Mouse (Mus musculus) limb, embryonic 10.5 days (tissue): Measurements from ENCODE around the gene Trim65. TPM values are rescaled to one million over a fixed set of nuclear protein-coding genes. Genes with fewer than 3 reads are reported as not detected.
"Not testable (repeated sequence)": the region's sequence is repeated elsewhere in the genome, so short reads cannot be mapped to it uniquely, and the experiment has no call there.

Experiments used
- DNase-seq: peaks from one replicate; pipeline ENCODE4 v3.0.0-alpha.2; 2017; ENCODE audit warnings: low spot score
- H3K27ac ChIP-seq: fragments of 300-500 bp; sonication (generic); 2 replicates; pipeline ENCODE4 v1.5.1; 2016; ENCODE audit warnings: mild to moderate bottlenecking
- H3K27me3 ChIP-seq: fragments of 300-500 bp; sonication (generic); 2 replicates; pipeline ENCODE4 v1.6.1; 2016; ENCODE audit warnings: low read depth, mild to moderate bottlenecking; ENCODE audit not compliant: poor library complexity, severe bottlenecking
- H3K36me3 ChIP-seq: fragments of 300-500 bp; sonication (generic); 2 replicates; pipeline ENCODE4 v1.6.1; 2016; ENCODE audit warnings: mild to moderate bottlenecking, moderate library complexity
- H3K4me1 ChIP-seq: fragments of 300-500 bp; sonication (generic); 2 replicates; pipeline ENCODE4 v1.6.1; 2016
- H3K4me3 ChIP-seq: fragments of 300-500 bp; sonication (generic); 2 replicates; pipeline ENCODE4 v1.5.1; 2016; ENCODE audit warnings: mild to moderate bottlenecking, moderate library complexity
- H3K9me3 ChIP-seq: fragments of 300-500 bp; sonication (generic); replicated peaks from 2 replicates; pipeline ENCODE4 v1.6.1; 2016; ENCODE audit warnings: mild to moderate bottlenecking
- WGBS: fragments of 180-500 bp; shearing (Covaris S2); methylation state at CpG from one replicate; pipeline ENCODE4 v1.1.7; 2016; 5-methylcytosine and 5-hydroxymethylcytosine counted together
- polyA plus RNA-seq: library from polyadenylated mRNA; unstranded; fragments of >200 nt; fragmentation: Nextera tagmentation; extraction: Ambion mirVana; gene quantifications from 2 replicates; pipeline ENCODE4 v1.2.1, GENCODE M21; 2016

Trim65 gene
- polyA plus RNA-seq, 1 experiment from 2014 or later = 2.1 TPM

DNA sequence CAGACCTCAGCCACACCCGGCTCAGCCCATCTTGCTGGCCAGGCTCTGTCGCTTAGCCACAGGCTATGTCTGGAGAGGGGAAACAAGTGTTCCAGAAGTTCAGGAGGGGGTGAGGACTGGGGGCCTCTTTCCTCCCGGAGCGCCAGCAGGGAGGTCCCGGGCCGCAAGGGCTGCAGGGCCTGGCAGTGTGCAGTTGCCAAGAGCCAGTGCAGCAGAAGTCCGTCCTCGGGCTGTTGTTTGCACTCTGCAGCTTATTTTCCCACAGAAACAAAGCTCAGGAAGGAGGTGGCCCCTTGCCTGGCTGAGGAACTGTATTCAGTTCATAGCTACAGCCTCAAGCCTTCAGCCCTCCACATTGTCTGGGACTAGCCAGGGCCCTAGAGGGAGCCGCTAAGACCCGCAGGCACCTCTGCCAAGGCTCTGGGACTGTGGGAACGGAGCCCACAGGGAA lies 29.0 kb downstream of the Trim65 start:
- peaks cover 50% of the 10 kb centered on the region for H3K4me1 ChIP-seq
- H3K4me3 ChIP-seq = 0 out of 2 replicates have a peak overlapping the region, but pooled peaks have one; percentile 3

DNA sequence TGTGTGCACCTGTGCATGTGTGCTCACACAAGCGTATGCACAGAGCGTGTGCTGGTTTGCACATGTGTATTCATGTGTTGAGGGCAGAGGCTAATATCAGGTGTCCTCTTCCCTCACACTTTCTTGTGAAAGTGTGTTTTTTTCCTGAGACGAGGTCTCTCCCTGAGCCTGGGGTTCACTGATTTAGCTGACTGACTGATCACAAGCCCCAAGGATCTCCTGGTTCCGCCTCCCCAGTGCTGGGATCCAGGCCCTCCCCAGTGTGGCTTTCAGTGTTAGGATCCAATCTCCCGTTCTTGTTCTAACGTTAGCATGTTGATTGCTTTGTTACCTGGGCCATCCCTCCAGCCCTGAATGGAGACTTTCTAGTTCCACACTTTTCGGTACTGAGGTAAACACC lies 30.1 kb downstream of the Trim65 start:
- peaks cover 39% of the 10 kb centered on the region for H3K4me1 ChIP-seq
- peak overlapping the region; percentile 80; the same call in 1 of the 2 replicates for H3K27ac ChIP-seq
- 86% methylated on average over 7 of the region's 7 CpGs for WGBS
- H3K4me3 ChIP-seq = no peak overlapping the region
- H3K36me3 ChIP-seq = no peaks in the 10 kb centered on the region
- no peak for DNase-seq
- H3K27me3 ChIP-seq = peaks cover 11% of the 10 kb centered on the region
- no peaks in the 10 kb centered on the region for H3K9me3 ChIP-seq

More for the DNA sequence above, 29.0 kb downstream of the Trim65 start:
- no peaks in the 10 kb centered on the region for H3K9me3 ChIP-seq
- H3K36me3 ChIP-seq = no peaks in the 10 kb centered on the region
- WGBS = 63% methylated on average over 11 of the region's 11 CpGs
- H3K27ac ChIP-seq = peak overlapping the region; percentile 80
- peaks cover 22% of the 10 kb centered on the region for H3K27me3 ChIP-seq
- no peak for DNase-seq

DNA sequence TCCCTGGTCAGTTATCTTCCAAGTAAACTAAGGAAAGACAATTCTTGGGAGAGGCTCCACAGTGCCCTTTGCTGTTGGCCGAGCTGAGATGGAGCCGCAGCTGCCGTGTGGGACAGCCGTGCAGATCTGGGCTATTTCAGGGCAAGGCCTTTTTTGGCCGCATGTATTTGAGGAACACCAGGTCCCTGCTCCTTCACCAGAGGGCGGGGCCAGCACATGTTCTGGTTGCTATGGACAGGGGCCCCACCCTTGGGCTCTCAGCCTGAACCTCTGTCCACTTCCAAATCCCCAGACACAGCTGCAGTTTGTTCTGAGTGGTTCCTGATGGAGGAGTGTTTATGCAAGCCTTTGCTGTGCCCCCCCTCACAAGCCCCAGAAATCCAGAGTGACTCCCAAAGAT lies 30.5 kb downstream of the Trim65 start:
- Histone ChIP-seq H3K4me1 (peaks cover 38% of the 10 kb centered on the region), H3K27ac (peak overlapping the region; percentile 11; the same call in 1 of the 2 replicates), H3K9me3 (no peaks in the 10 kb centered on the region), H3K4me3 (no peak overlapping the region), H3K27me3 (peaks cover 6% of the 10 kb centered on the region), H3K36me3 (no peaks in the 10 kb centered on the region)
- WGBS = 78% methylated on average over 6 of the region's 6 CpGs
- DNase-seq = no peak

DNA sequence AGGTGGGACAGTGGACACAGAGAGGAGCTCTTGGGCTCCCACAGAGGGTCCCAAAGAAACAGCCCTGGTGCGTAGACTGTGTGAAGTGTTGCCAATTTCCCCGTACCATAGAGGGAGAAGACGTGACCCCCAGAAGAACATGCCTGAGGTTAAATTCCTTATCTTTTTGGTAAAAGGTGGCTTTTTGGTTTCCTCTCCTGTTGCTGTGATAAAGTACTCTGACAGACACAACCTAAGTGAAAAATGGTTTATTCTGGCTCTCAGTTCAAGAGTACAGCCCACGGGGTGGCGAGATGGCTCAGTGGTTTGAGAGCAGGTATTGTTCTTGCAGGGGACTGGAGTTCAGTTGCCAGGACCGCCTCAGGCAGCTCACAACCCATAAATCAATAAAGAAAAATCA lies 31.5 kb downstream of the Trim65 start:
- WGBS = 96% methylated on average over 6 of the region's 6 CpGs
- H3K4me1 ChIP-seq = peaks cover 35% of the 10 kb centered on the region

DNA sequence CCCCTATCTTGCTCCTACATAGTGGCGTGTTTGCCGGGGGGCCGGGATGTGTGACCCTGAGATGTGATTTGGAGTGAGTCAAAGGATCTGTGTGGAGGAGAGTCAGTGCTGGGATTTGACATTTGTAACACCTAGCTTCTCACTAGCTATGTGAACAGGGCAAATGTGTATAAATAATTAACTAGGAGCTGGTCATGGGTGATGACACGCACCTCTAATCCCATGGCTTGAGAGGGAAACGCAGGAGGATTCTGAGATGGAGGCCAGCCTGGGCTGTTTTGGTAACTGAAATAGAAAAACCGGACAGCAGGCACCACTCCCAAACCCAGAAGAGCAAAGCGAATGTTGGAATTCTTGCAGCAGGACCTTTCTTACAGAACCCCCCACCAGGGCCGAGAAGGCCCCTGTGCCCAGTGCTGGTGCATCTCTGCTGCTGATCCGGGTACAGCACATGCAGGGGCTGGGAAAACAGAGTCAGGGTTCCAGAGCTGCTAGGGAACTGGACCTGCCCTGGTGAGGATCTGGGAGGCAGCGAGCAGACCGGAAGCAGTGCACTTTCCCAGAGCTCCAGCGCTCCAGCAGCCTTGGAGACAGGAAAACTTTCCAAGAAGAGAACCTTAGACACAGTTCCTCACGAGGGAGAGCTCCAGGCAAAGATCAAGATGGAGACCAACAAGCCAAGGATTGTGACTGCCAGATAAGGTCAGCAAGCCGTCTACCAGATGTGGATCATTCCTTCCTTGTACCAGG lies 32.0 kb downstream of the Trim65 start:
- WGBS = 79% methylated on average over 14 of the region's 14 CpGs
- H3K9me3 ChIP-seq = no peaks in the 10 kb centered on the region
- H3K4me3 ChIP-seq = no peak overlapping the region
- no peaks in the 10 kb centered on the region for H3K27me3 ChIP-seq
- DNase-seq = no peak
- no peaks in the 10 kb centered on the region for H3K36me3 ChIP-seq
- peak overlapping the region; percentile 5 for H3K27ac ChIP-seq
- peaks cover 29% of the 10 kb centered on the region for H3K4me1 ChIP-seq

More for the DNA sequence above, 31.5 kb downstream of the Trim65 start:
- Histone ChIP-seq H3K36me3 (no peaks in the 10 kb centered on the region), H3K27me3 (no peaks in the 10 kb centered on the region; the same call in 1 of the 2 replicates), H3K9me3 (no peaks in the 10 kb centered on the region), H3K4me3 (no peak overlapping the region), H3K27ac (peak overlapping the region; percentile 5; the same call in 1 of the 2 replicates)
- DNase-seq = no peak

DNA sequence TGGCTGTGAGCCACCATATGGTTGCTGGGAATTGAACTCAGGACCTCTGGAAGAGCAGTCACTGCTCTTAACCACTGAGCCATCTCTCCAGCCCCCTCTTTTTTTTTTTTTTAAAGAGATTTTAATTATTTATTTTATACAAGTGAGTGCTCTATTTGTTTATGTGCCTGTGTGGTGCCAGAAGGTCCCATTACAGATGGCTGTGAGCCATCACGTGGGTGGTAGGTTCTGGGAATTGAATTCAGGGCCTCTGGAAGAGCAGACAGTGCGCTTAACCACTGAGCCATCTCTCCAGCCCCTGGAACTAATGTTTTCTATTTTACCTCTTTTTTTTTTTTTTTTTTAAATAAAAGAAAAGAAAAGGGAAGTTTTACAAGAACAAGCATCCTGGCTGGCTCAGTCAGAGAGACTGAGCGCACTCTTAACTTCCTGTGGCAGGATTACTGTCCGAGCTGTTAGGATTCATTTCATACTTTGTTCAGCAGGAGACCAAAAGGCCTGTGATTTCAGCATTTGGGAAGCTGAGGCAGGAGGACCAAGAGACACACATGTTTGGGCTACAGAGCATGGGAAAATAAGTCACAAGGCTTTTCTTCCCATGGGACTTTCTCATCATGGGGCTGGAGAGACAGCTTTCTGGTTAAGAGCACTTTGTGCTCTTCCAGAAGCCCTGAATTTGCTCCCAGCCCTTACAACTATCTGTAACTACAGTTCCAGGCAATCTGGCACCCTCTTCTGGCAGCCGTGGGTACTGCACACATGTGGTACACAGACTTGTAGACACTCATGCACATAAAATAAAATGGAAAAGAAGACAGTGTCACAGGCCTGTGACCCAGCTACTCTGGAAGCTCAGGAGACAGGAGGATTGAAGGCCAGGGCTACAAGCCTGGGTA lies 34.5 kb downstream of the Trim65 start:
- Histone ChIP-seq H3K27me3 (no peaks in the 10 kb centered on the region), H3K9me3 (no peaks in the 10 kb centered on the region), H3K36me3 (no peaks in the 10 kb centered on the region), H3K4me3 (no peak overlapping the region), H3K27ac (no peak overlapping the region), H3K4me1 (peaks cover 11% of the 10 kb centered on the region)
- DNase-seq = no peak
- WGBS = 94% methylated on average over 5 of the region's 5 CpGs

DNA sequence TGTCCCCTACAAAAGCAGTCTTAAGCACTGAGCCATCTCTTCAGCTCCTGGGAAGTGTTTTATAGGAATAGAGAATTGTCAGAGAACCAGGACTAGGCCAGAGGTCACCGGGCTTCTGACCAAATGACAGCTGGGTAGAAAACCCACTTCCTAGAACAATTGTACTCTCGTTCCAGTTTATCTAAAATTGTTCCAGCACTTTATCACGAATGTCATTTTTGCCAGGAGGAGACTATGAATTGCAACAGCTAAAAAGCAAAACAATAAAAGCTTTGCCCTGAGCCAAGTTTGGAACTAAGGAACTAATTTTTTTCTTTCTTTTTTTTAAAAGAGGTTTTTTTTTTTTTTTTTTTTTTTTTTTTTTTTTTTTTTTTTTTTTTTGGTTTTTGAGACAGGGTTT lies 35.4 kb downstream of the Trim65 start:
- Histone ChIP-seq H3K27me3 (no peaks in the 10 kb centered on the region), H3K9me3 (no peaks in the 10 kb centered on the region), H3K4me1 (peaks cover 9% of the 10 kb centered on the region; the same call in 1 of the 2 replicates), H3K27ac (no peak overlapping the region), H3K4me3 (no peak overlapping the region), H3K36me3 (no peaks in the 10 kb centered on the region)
- 91% methylated on average over 3 of the region's 3 CpGs for WGBS
- no peak for DNase-seq

DNA sequence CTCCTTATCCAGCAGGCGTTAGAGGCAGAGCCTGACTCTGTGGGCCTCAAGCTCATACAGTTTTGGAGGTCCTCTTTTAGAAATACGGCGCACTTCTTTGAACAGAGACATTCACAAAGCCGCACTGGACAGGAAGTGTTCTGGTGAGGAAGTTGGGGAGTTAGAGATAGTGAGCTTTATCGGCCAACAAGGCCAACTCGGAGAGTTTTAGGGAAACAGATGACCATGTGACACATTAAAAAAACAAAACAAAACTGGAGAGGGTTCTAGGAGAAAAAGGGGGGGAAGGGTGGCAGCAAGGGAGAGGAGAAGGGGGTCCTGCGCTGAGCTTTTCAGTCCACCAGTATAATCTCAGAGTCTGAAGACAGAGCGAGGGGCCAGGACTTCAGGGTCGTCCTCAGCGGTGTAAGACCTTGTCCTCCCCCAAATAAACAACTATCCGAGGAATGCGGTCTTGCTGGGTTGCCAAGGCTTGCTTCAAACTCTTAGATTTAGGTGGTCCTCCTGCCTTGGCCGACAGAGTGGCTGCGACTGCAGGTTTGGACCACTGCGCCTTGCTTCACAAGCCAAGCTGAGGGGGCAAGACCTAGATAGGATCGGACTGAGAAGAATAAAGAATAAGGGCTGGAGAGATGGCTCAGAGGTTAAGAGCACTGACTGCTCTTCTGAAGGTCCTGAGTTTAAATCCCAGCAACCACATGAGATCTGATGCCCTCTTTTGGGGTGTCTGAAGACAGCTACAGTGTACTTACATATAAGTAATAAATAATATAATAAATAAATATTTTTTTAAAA lies 37.0 kb downstream of the Trim65 start:
- Histone ChIP-seq H3K27ac (0 out of 2 replicates have a peak overlapping the region, but pooled peaks have one; percentile 50), H3K4me1 (peaks cover 5% of the 10 kb centered on the region; the same call in 1 of the 2 replicates), H3K9me3 (no peaks in the 10 kb centered on the region), H3K27me3 (no peaks in the 10 kb centered on the region), H3K36me3 (no peaks in the 10 kb centered on the region), H3K4me3 (no peak overlapping the region)
- DNase-seq = no peak
- 66% methylated on average over 16 of the region's 16 CpGs for WGBS

DNA sequence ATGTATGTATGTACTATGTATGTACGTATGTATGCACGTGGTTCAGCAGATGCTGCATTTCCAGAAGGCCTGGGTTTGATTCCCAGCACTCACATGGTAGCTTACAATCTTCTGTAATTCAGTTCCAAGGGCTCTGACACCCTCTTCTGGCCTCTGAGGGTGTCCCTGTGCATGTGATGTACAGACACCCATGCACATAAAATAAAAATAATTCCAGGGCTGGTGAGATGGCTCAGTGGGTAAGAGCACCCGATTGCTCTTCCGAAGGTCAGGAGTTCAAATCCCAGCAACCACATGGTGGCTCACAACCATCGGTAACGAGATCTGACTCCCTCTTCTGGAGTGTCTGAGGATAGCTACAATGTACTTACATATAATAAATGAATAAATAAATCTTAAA lies 38.0 kb downstream of the Trim65 start:
- WGBS = 89% methylated on average over 6 of the region's 6 CpGs
- not testable (repeated sequence) for H3K36me3 ChIP-seq, H3K27ac ChIP-seq, DNase-seq, H3K4me3 ChIP-seq, H3K27me3 ChIP-seq, H3K4me1 ChIP-seq, H3K9me3 ChIP-seq

DNA sequence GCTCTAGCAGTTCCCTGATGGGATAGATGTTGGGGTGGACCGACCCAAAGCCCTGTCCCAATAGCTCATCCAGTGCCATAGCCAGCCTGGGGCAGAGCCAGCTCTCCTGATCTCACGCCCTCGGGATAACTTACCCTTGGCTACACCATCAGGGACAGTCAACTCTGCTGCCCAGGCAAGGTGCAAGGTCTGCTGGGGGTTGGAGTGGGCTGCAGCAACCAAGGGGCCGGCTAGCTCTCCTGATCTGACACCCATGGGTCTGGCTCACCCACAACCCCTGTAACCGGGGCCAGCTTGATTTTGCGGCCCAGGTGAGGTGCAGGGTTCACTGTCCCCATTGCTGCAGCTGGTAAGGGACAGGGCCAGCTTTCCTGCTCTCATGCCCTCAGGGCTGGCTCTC lies 39.3 kb downstream of the Trim65 start:
- H3K36me3 ChIP-seq = no peaks in the 10 kb centered on the region
- DNase-seq = no peak
- H3K4me3 ChIP-seq = no peak overlapping the region
- H3K27ac ChIP-seq = no peak overlapping the region
- H3K27me3 ChIP-seq = no peaks in the 10 kb centered on the region
- H3K4me1 ChIP-seq = peaks cover 13% of the 10 kb centered on the region
- WGBS = 87% methylated on average over 6 of the region's 6 CpGs
- no peaks in the 10 kb centered on the region for H3K9me3 ChIP-seq

DNA sequence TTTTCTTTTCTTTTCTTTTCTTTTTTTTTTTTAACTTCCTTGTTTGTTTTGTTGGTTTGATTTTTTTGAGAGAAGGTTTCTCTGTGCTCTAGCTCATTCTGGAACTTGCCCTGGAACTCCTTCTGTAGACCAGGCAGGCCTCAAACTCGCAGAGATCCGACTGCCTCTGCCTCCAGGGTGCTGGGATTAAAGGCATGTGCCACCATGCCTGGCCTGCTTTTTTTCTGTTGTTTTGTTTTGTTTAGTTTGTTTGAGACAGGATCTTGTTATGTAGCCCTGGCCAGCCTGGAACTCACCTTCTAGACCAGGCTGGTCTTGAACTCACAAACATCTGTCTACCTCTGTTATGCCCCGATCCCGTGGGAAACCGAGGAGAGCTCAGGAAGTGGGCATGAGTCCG lies 41.4 kb downstream of the Trim65 start:
- Histone ChIP-seq H3K4me3 (no peak overlapping the region), H3K9me3 (no peaks in the 10 kb centered on the region)
- 94% methylated on average over 6 of the region's 6 CpGs for WGBS

DNA sequence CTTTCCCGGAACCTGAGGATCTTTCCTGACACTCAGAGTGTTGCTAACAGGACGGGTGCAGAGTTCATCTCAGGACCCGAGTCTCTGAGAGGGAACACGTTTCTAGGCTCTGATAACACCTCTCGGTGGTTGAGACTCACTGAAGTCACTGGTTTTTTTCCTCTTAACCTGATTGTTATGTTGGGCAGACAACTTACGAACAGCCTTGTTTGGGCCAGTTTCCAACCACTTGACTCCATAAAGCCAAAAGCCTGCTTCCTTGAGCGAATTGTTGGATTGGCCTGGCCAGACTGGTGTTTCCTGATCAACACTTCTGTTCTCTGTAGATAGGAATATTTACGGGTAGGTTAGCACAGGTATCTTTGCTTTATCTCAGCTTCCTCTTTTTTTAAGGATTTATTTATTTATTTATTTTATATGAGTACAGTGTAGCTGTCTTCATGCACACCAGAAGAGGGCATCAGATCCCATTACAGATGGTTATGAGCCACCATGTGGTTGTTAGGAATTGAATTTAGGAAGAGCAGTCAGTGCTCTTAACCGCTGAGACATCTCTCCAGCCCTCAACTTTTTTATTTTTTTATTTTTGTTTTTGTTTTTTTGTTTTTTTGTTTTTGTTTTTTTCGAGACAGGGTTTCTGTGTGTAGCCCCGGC lies 42.1 kb downstream of the Trim65 start:
- Histone ChIP-seq H3K36me3 (peaks cover 9% of the 10 kb centered on the region), H3K27me3 (no peaks in the 10 kb centered on the region), H3K9me3 (no peaks in the 10 kb centered on the region), H3K4me3 (no peak overlapping the region), H3K27ac (no peak overlapping the region), H3K4me1 (peaks cover 26% of the 10 kb centered on the region)
- DNase-seq = no peak
- 84% methylated on average over 11 of the region's 11 CpGs for WGBS

More for the DNA sequence above, 41.4 kb downstream of the Trim65 start:
- Histone ChIP-seq H3K36me3 (peaks cover 5% of the 10 kb centered on the region; the same call in 1 of the 2 replicates), H3K27me3 (no peaks in the 10 kb centered on the region), H3K27ac (no peak overlapping the region), H3K4me1 (peaks cover 26% of the 10 kb centered on the region)
- DNase-seq = no peak
